Mouse (Mus musculus) heart, adult 2 months (tissue): Measurements from ENCODE around the gene Antxrl. TPM values are rescaled to one million over a fixed set of nuclear protein-coding genes. Genes with fewer than 3 reads are reported as not detected.

Experiments used
- DNase-seq, 2 experiments: peaks; one replicate each; pipeline ENCODE4 v3.0.0; 2021
- H3K27ac ChIP-seq: fragments of 200-600 bp; 2 replicates; pipeline ENCODE4 v1.8.1; 2022
- H3K27me3 ChIP-seq: fragments of 200-500 bp; 2 replicates; pipeline ENCODE4 v1.6.1; 2012; ENCODE audit warnings: mild to moderate bottlenecking, low read length, inconsistent platforms, mixed read lengths; ENCODE audit not compliant: control insufficient read depth, insufficient read depth
- H3K36me3 ChIP-seq: fragments of 200-500 bp; 2 replicates; pipeline ENCODE4 v1.6.1; 2012; ENCODE audit warnings: low read length, inconsistent platforms; ENCODE audit not compliant: control insufficient read depth, insufficient read depth
- H3K4me1 ChIP-seq: fragments of 200-500 bp; 2 replicates; pipeline ENCODE4 v1.6.1; 2011; ENCODE audit warnings: low read length; ENCODE audit not compliant: control insufficient read depth, insufficient read depth
- H3K4me3 ChIP-seq: fragments of 200-600 bp; 2 replicates; pipeline ENCODE4 v1.8.1; 2022
- H3K79me2 ChIP-seq: fragments of 200-500 bp; replicated peaks from 2 replicates; pipeline ENCODE4 v1.6.1; 2012; ENCODE audit warnings: mild to moderate bottlenecking, inconsistent platforms, low read length, moderate library complexity, mixed read lengths; ENCODE audit not compliant: control insufficient read depth, insufficient read depth
- H3K9ac ChIP-seq: fragments of 200-500 bp; 2 replicates; pipeline ENCODE4 v1.6.1; 2012; ENCODE audit warnings: low read depth, mild to moderate bottlenecking, control low read depth, inconsistent platforms, low read length, mixed read lengths
- CTCF ChIP-seq: fragments of 200-600 bp; IDR thresholded peaks from 2 replicates; pipeline ENCODE4 v1.8.1; 2022; ENCODE audit warnings: antibody characterized with exemption, mild to moderate bottlenecking, moderate library complexity
- EP300 ChIP-seq: fragments of 200-500 bp; IDR thresholded peaks from 2 replicates; pipeline ENCODE4 v1.6.1; 2011; ENCODE audit warnings: low read depth, low read length, control low read depth; ENCODE audit not compliant: insufficient read depth
- POLR2A ChIP-seq: fragments of 200-500 bp; IDR thresholded peaks from 2 replicates; pipeline ENCODE4 v1.6.1; 2011; ENCODE audit warnings: mild to moderate bottlenecking, low read depth, low read length, control low read depth; ENCODE audit not compliant: insufficient read depth
- WGBS: fragments of 180-500 bp; shearing (Covaris S2); methylation state at CpG from one replicate; pipeline ENCODE4 v1.1.7; 2018; 5-methylcytosine and 5-hydroxymethylcytosine counted together
- intact Hi-C: fragments of 180-260 bp; cut with DNase I; formaldehyde crosslinking; loops from one replicate; pipeline ENCODE4 v1.15.1; 2025
- polyA plus RNA-seq: library from polyadenylated mRNA; depleted of rRNA; stranded (reverse); fragments of >200 nt; gene quantifications from 2 replicates; pipeline ENCODE4 v1.2.3, GENCODE M21; 2012
- total RNA-seq, 2 experiments: library from RNA; stranded (reverse); gene quantifications; 2 replicates each; pipeline ENCODE4 v1.2.3; 2021

The Antxrl gene
- total and polyA plus RNA-seq, 3 experiments = 0.06 TPM; not detected in 2

- Histone ChIP-seq H3K27ac (no peak overlapping the region), H3K79me2 (no peaks in the 10 kb centered on the region), H3K9ac (no peak overlapping the region), H3K4me3 (no peak overlapping the region), H3K36me3 (no peaks in the 10 kb centered on the region), H3K4me1 (no peaks in the 10 kb centered on the region), H3K27me3 (no peaks in the 10 kb centered on the region)
- intact Hi-C loops = loop anchor here (1.0 to 5.0 kb wide), 2 partner anchors 48 to 149 kb away; no protein-coding TSS in a partner anchor
- TF ChIP-seq EP300 = no peak
- peak; percentile 70 for TF ChIP-seq CTCF
- peak; percentile 26 to 51 for DNase-seq
- 66% methylated on average over 11 of the region's 12 CpGs for WGBS
Measured at GRCm38 (mm10) chr14:34106389-34107062, 54.0 kb downstream of the Antxrl start.

GRCm38 (mm10) chr14:34107594-34107993 is 55.1 kb downstream of the Antxrl start:
- no peaks in the 10 kb centered on the region for H3K79me2 ChIP-seq
- H3K36me3 ChIP-seq = no peaks in the 10 kb centered on the region
- H3K4me3 ChIP-seq = no peak overlapping the region
- H3K27me3 ChIP-seq = no peaks in the 10 kb centered on the region
- H3K9ac ChIP-seq = no peak overlapping the region
- intact Hi-C loops = loop anchor here (5.0 kb wide), 1 partner anchor 150 kb away; no protein-coding TSS in a partner anchor
- H3K27ac ChIP-seq = no peak overlapping the region
- DNase-seq = no peak
- WGBS = 50% methylated on average over 4 of the region's 4 CpGs
- no peaks in the 10 kb centered on the region for H3K4me1 ChIP-seq
- no peak for TF ChIP-seq EP300
- TF ChIP-seq POLR2A = no peak
- no peak for TF ChIP-seq CTCF

GRCm38 (mm10) chr14:34114311-34114710 is 61.8 kb downstream of the Antxrl start:
- 84% methylated on average over 4 of the region's 4 CpGs for WGBS
- Histone ChIP-seq H3K79me2 (no peaks in the 10 kb centered on the region), H3K9ac (no peak overlapping the region), H3K4me3 (no peak overlapping the region), H3K36me3 (no peaks in the 10 kb centered on the region), H3K27me3 (no peaks in the 10 kb centered on the region), H3K4me1 (peaks cover 3% of the 10 kb centered on the region; the same call in 1 of the 2 replicates), H3K27ac (no peak overlapping the region)
- TF ChIP-seq POLR2A = no peak
- intact Hi-C loops = no loop called here
- DNase-seq = no peak

GRCm38 (mm10) chr14:34119046-34119723 is 66.7 kb downstream of the Antxrl start:
- WGBS = 32% methylated on average over 7 of the region's 7 CpGs
- no peaks in the 10 kb centered on the region for H3K27me3 ChIP-seq
- DNase-seq = peak in 1 of 2 experiments; percentile 28
- no peaks in the 10 kb centered on the region for H3K36me3 ChIP-seq
- peaks cover 9% of the 10 kb centered on the region; the same call in 1 of the 2 replicates for H3K4me1 ChIP-seq
- no peak overlapping the region for H3K27ac ChIP-seq
- TF ChIP-seq POLR2A = no peak
- no peak overlapping the region for H3K9ac ChIP-seq
- no peak overlapping the region for H3K4me3 ChIP-seq
- intact Hi-C loops = no loop called here
- no peaks in the 10 kb centered on the region for H3K79me2 ChIP-seq

GRCm38 (mm10) chr14:34120016-34120910 is 67.8 kb downstream of the Antxrl start:
- intact Hi-C loops = no loop called here
- no peak for DNase-seq
- H3K9ac ChIP-seq = no peak overlapping the region
- peaks cover 9% of the 10 kb centered on the region; the same call in 1 of the 2 replicates for H3K4me1 ChIP-seq
- no peak for TF ChIP-seq CTCF
- no peak for TF ChIP-seq POLR2A
- TF ChIP-seq EP300 = no peak
- no peaks in the 10 kb centered on the region for H3K36me3 ChIP-seq
- H3K27ac ChIP-seq = peak overlapping the region; percentile 13; the same call in 1 of the 2 replicates
- 53% methylated on average over 12 of the region's 12 CpGs for WGBS
- no peak overlapping the region for H3K4me3 ChIP-seq
- no peaks in the 10 kb centered on the region for H3K27me3 ChIP-seq
- H3K79me2 ChIP-seq = no peaks in the 10 kb centered on the region
